Mouse (Mus musculus) liver, embryonic 16.5 days (tissue): ENCODE results near the gene Fem1a. TPM values are rescaled to one million over a fixed set of nuclear protein-coding genes. Genes with fewer than 3 reads are reported as not detected.

Experiments
- ATAC-seq: fragments of 200-750 bp; cut with Nextera tagmentation; 2 replicates; pipeline ENCODE4 v1.8.0; 2017; ENCODE audit warnings: low read depth, mild to moderate bottlenecking, moderate number of reproducible peaks, moderate library complexity
- H3K27ac ChIP-seq: fragments of 300-500 bp; sonication (generic); 2 replicates; pipeline ENCODE4 v1.5.1; 2014; ENCODE audit warnings: mild to moderate bottlenecking, low read length
- H3K27me3 ChIP-seq: fragments of 300-500 bp; sonication (generic); 2 replicates; pipeline ENCODE4 v1.6.1; 2014; ENCODE audit warnings: low read depth, low read length, mixed read lengths; ENCODE audit not compliant: control insufficient read depth, insufficient read depth
- H3K36me3 ChIP-seq: fragments of 300-500 bp; sonication (generic); 2 replicates; pipeline ENCODE4 v1.6.1; 2014; ENCODE audit warnings: mild to moderate bottlenecking; ENCODE audit not compliant: control insufficient read depth, insufficient read depth
- H3K4me1 ChIP-seq: fragments of 300-500 bp; sonication (generic); 2 replicates; pipeline ENCODE4 v1.6.1; 2014; ENCODE audit warnings: low read depth, low read length, mixed read lengths; ENCODE audit not compliant: control insufficient read depth
- H3K4me2 ChIP-seq: fragments of 300-500 bp; sonication (generic); 2 replicates; pipeline ENCODE4 v1.6.1; 2014; ENCODE audit warnings: low read depth, low read length, mixed read lengths
- H3K4me3 ChIP-seq: fragments of 300-500 bp; sonication (generic); 2 replicates; pipeline ENCODE4 v1.5.1; 2014; ENCODE audit warnings: low read depth, mild to moderate bottlenecking, low read length
- H3K9ac ChIP-seq: fragments of 300-500 bp; sonication (generic); 2 replicates; pipeline ENCODE4 v1.6.1; 2014; ENCODE audit warnings: low read depth, low read length
- H3K9me3 ChIP-seq: fragments of 300-500 bp; sonication (generic); replicated peaks from 2 replicates; pipeline ENCODE4 v1.6.1; 2016; ENCODE audit warnings: low read length; ENCODE audit not compliant: control insufficient read depth
- WGBS: fragments of 180-500 bp; shearing (Covaris S2); extraction: QIAGEN DNeasy Blood & Tissue Kit; methylation state at CpG from one replicate; pipeline ENCODE4 v1.1.7; 2014; ENCODE audit not compliant: insufficient replicate concordance; 5-methylcytosine and 5-hydroxymethylcytosine counted together
- polyA plus RNA-seq: library from polyadenylated mRNA; unstranded; fragments of >200 nt; fragmentation: Nextera tagmentation; extraction: Ambion mirVana; gene quantifications from 2 replicates; pipeline ENCODE4 v1.2.1, GENCODE M21; 2015

Gene Fem1a
- polyA plus RNA-seq, 1 experiment from 2014 or later: 5.7 TPM

GRCm38 (mm10) chr17:56269741-56270140 is 13.1 kb downstream of the Fem1a start:
- Histone ChIP-seq H3K9me3 (no peaks in the 10 kb centered on the region), H3K36me3 (peaks cover 8% of the 10 kb centered on the region), H3K4me3 (no peak overlapping the region), H3K27ac (peak overlapping the region; percentile 60), H3K4me1 (peaks cover 30% of the 10 kb centered on the region), H3K9ac (peak overlapping the region; percentile 58), H3K4me2 (peak overlapping the region; percentile 68), H3K27me3 (no peaks in the 10 kb centered on the region)
- WGBS: 55% methylated on average over 3 of the region's 3 CpGs
- no peak for ATAC-seq

GRCm38 (mm10) chr17:56271609-56272253 is 15.1 kb downstream of the Fem1a start:
- Histone ChIP-seq H3K9ac (no peak overlapping the region), H3K4me3 (no peak overlapping the region), H3K9me3 (no peaks in the 10 kb centered on the region), H3K27ac (no peak overlapping the region), H3K27me3 (no peaks in the 10 kb centered on the region), H3K4me2 (no peak overlapping the region), H3K36me3 (peaks cover 8% of the 10 kb centered on the region), H3K4me1 (peaks cover 37% of the 10 kb centered on the region)
- WGBS: 77% methylated on average over 12 of the region's 12 CpGs
- ATAC-seq: no peak

GRCm38 (mm10) chr17:56272644-56273043 is 16.0 kb downstream of the Fem1a start:
- ATAC-seq: no peak
- H3K4me3 ChIP-seq: no peak overlapping the region
- no peaks in the 10 kb centered on the region for H3K9me3 ChIP-seq
- H3K27ac ChIP-seq: no peak overlapping the region
- no peak overlapping the region for H3K9ac ChIP-seq
- WGBS: 62% methylated on average over 3 of the region's 3 CpGs
- 0 out of 2 replicates have a peak overlapping the region, but pooled peaks have one; percentile 10 for H3K4me2 ChIP-seq
- peaks cover 46% of the 10 kb centered on the region for H3K4me1 ChIP-seq
- H3K27me3 ChIP-seq: no peaks in the 10 kb centered on the region
- peaks cover 8% of the 10 kb centered on the region for H3K36me3 ChIP-seq

GRCm38 (mm10) chr17:56273482-56273881 is 16.9 kb downstream of the Fem1a start:
- Histone ChIP-seq H3K27me3 (no peaks in the 10 kb centered on the region), H3K9ac (0 out of 2 replicates have a peak overlapping the region, but pooled peaks have one; percentile 0), H3K4me2 (no peak overlapping the region), H3K9me3 (no peaks in the 10 kb centered on the region), H3K27ac (no peak overlapping the region), H3K4me3 (no peak overlapping the region), H3K36me3 (peaks cover 8% of the 10 kb centered on the region), H3K4me1 (peaks cover 55% of the 10 kb centered on the region)
- no peak for ATAC-seq
- 77% methylated on average over 7 of the region's 7 CpGs for WGBS

GRCm38 (mm10) chr17:56273986-56274385 is 17.4 kb downstream of the Fem1a start:
- Histone ChIP-seq H3K4me3 (no peak overlapping the region), H3K9me3 (no peaks in the 10 kb centered on the region), H3K36me3 (peaks cover 8% of the 10 kb centered on the region), H3K27ac (peak overlapping the region; percentile 1; the same call in 1 of the 2 replicates), H3K9ac (no peak overlapping the region), H3K27me3 (no peaks in the 10 kb centered on the region), H3K4me2 (no peak overlapping the region), H3K4me1 (peaks cover 55% of the 10 kb centered on the region)
- WGBS: 75% methylated on average over 5 of the region's 5 CpGs
- ATAC-seq: no peak

GRCm38 (mm10) chr17:56275842-56276480 is 19.4 kb downstream of the Fem1a start:
- Histone ChIP-seq H3K36me3 (peaks cover 7% of the 10 kb centered on the region), H3K9me3 (no peaks in the 10 kb centered on the region), H3K4me1 (peaks cover 53% of the 10 kb centered on the region), H3K4me3 (peak overlapping the region; percentile 79), H3K27ac (peak overlapping the region; percentile 90), H3K27me3 (no peaks in the 10 kb centered on the region), H3K4me2 (peak overlapping the region; percentile 88), H3K9ac (peak overlapping the region; percentile 86)
- peak; percentile 41 for ATAC-seq
- WGBS: 13% methylated on average over 5 of the region's 5 CpGs

GRCm38 (mm10) chr17:56276643-56277566 is 20.3 kb downstream of the Fem1a start, which contains the start of gene Ticam1:
TSS of gene Ticam1 (minus strand) at chr17:56276786.
- no peaks in the 10 kb centered on the region for H3K27me3 ChIP-seq
- H3K4me3 ChIP-seq: peak within 1 kb of the TSS; percentile 79
- H3K9ac ChIP-seq: peak within 1 kb of the TSS; percentile 86
- H3K36me3 ChIP-seq: peaks cover 7% of the 10 kb centered on the region
- peaks cover 60% of the 10 kb centered on the region for H3K4me1 ChIP-seq
- peak within 1 kb of the TSS; percentile 90 for H3K27ac ChIP-seq
- H3K4me2 ChIP-seq: peak within 1 kb of the TSS; percentile 88
- WGBS: 3% methylated on average over 20 of the region's 21 CpGs
- peak; percentile 94 for ATAC-seq
- H3K9me3 ChIP-seq: no peaks in the 10 kb centered on the region

- no peaks in the 10 kb centered on the region for H3K27me3 ChIP-seq
- peaks cover 55% of the 10 kb centered on the region for H3K4me1 ChIP-seq
- peaks cover 7% of the 10 kb centered on the region for H3K36me3 ChIP-seq
- H3K4me3 ChIP-seq: peak overlapping the region; percentile 79
- peak overlapping the region; percentile 88 for H3K4me2 ChIP-seq
- ATAC-seq: no peak
- H3K9ac ChIP-seq: peak overlapping the region; percentile 53
- WGBS: 19% methylated on average over 2 of the region's 2 CpGs
- H3K27ac ChIP-seq: peak overlapping the region; percentile 90
- no peaks in the 10 kb centered on the region for H3K9me3 ChIP-seq
These were observed 20.9 kb downstream of the Fem1a start for GRCm38 (mm10) chr17:56277567-56277893.
